Mouse (Mus musculus) lung, embryonic 16.5 days (tissue): ENCODE results near the gene Tubd1. TPM values are rescaled to one million over a fixed set of nuclear protein-coding genes. Genes with fewer than 3 reads are reported as not detected.
A peak's percentile ranks its signal among the peaks of the same experiment; 100 is the strongest.

Experiments used
- ATAC-seq: fragments of 200-750 bp; cut with Nextera tagmentation; 2 replicates; pipeline ENCODE4 v1.8.0; 2017; ENCODE audit warnings: low read depth, mild to moderate bottlenecking, moderate library complexity
- H3K27ac ChIP-seq: fragments of 300-500 bp; sonication (generic); 2 replicates; pipeline ENCODE4 v1.5.1; 2014; ENCODE audit warnings: mild to moderate bottlenecking, control low read depth, low read length
- H3K27me3 ChIP-seq: fragments of 300-500 bp; sonication (generic); 2 replicates; pipeline ENCODE4 v1.6.1; 2014; ENCODE audit warnings: low read depth, low read length, mixed read lengths; ENCODE audit not compliant: control insufficient read depth, insufficient read depth
- H3K36me3 ChIP-seq: fragments of 300-500 bp; sonication (generic); 2 replicates; pipeline ENCODE4 v1.6.1; 2014; ENCODE audit warnings: low read length; ENCODE audit not compliant: control insufficient read depth, insufficient read depth
- H3K4me1 ChIP-seq: fragments of 300-500 bp; sonication (generic); replicated peaks from 2 replicates; pipeline ENCODE4 v1.6.1; 2014; ENCODE audit warnings: low read length, mixed read lengths; ENCODE audit not compliant: control insufficient read depth, insufficient read depth
- H3K4me2 ChIP-seq: fragments of 300-500 bp; sonication (generic); 2 replicates; pipeline ENCODE4 v1.6.1; 2014; ENCODE audit warnings: low read depth, low read length, control low read depth
- H3K4me3 ChIP-seq: fragments of 300-500 bp; sonication (generic); 2 replicates; pipeline ENCODE4 v1.5.1; 2014; ENCODE audit warnings: mild to moderate bottlenecking, low read length, control low read depth
- H3K9ac ChIP-seq: fragments of 300-500 bp; sonication (generic); 2 replicates; pipeline ENCODE4 v1.6.1; 2014; ENCODE audit warnings: low read length, control low read depth
- H3K9me3 ChIP-seq: fragments of 300-500 bp; sonication (generic); 2 replicates; pipeline ENCODE4 v1.6.1; 2016; ENCODE audit warnings: low read length; ENCODE audit not compliant: control insufficient read depth
- WGBS: fragments of 180-500 bp; shearing (Covaris S2); extraction: QIAGEN DNeasy Blood & Tissue Kit; methylation state at CpG from one replicate; pipeline ENCODE4 v1.1.7; 2014; 5-methylcytosine and 5-hydroxymethylcytosine counted together
- polyA plus RNA-seq: library from polyadenylated mRNA; unstranded; fragments of >200 nt; fragmentation: Nextera tagmentation; extraction: Ambion mirVana; gene quantifications from 2 replicates; pipeline ENCODE4 v1.2.1, GENCODE M21; 2015

Gene Tubd1
- polyA plus RNA-seq, 1 experiment from 2014 or later = 14.0 TPM

GRCm38 (mm10) chr11:86592993-86593392 lies 48.2 kb downstream of the Tubd1 start:
- peak overlapping the region; percentile 84 for H3K27ac ChIP-seq
- peaks cover 26% of the 10 kb centered on the region for H3K4me1 ChIP-seq
- 1% methylated on average over 3 of the region's 3 CpGs for WGBS
- no peak overlapping the region for H3K4me2 ChIP-seq
- no peaks in the 10 kb centered on the region for H3K9me3 ChIP-seq
- ATAC-seq = peak; percentile 78
- no peaks in the 10 kb centered on the region for H3K27me3 ChIP-seq
- H3K4me3 ChIP-seq = no peak overlapping the region
- H3K36me3 ChIP-seq = no peaks in the 10 kb centered on the region
- H3K9ac ChIP-seq = no peak overlapping the region

GRCm38 (mm10) chr11:86593443-86593842 lies 48.7 kb downstream of the Tubd1 start:
- no peak for ATAC-seq
- Histone ChIP-seq H3K4me1 (peaks cover 25% of the 10 kb centered on the region), H3K9ac (no peak overlapping the region), H3K27me3 (no peaks in the 10 kb centered on the region), H3K36me3 (no peaks in the 10 kb centered on the region), H3K4me2 (no peak overlapping the region), H3K4me3 (no peak overlapping the region), H3K27ac (peak overlapping the region; percentile 65), H3K9me3 (no peaks in the 10 kb centered on the region)
- 67% methylated on average over 5 of the region's 5 CpGs for WGBS

GRCm38 (mm10) chr11:86594188-86594876 lies 49.5 kb downstream of the Tubd1 start:
- Histone ChIP-seq H3K4me2 (no peak overlapping the region), H3K4me3 (no peak overlapping the region), H3K9me3 (no peaks in the 10 kb centered on the region), H3K4me1 (peaks cover 25% of the 10 kb centered on the region), H3K9ac (no peak overlapping the region), H3K36me3 (no peaks in the 10 kb centered on the region), H3K27ac (no peak overlapping the region), H3K27me3 (no peaks in the 10 kb centered on the region)
- WGBS = 65% methylated on average over 6 of the region's 6 CpGs
- ATAC-seq = no peak

- no peaks in the 10 kb centered on the region for H3K9me3 ChIP-seq
- no peak overlapping the region for H3K9ac ChIP-seq
- no peak for ATAC-seq
- no peak overlapping the region for H3K4me3 ChIP-seq
- 0 out of 2 replicates have a peak overlapping the region, but pooled peaks have one; percentile 55 for H3K27ac ChIP-seq
- peaks cover 25% of the 10 kb centered on the region for H3K4me1 ChIP-seq
- no peaks in the 10 kb centered on the region for H3K27me3 ChIP-seq
- 91% methylated on average over 6 of the region's 6 CpGs for WGBS
- no peaks in the 10 kb centered on the region for H3K36me3 ChIP-seq
- no peak overlapping the region for H3K4me2 ChIP-seq
These were observed 50.6 kb downstream of the Tubd1 start for GRCm38 (mm10) chr11:86595366-86595765.

- WGBS = 63% methylated on average over 7 of the region's 7 CpGs
- Histone ChIP-seq H3K27ac (peak overlapping the region; percentile 55), H3K4me3 (no peak overlapping the region), H3K36me3 (no peaks in the 10 kb centered on the region), H3K9me3 (no peaks in the 10 kb centered on the region), H3K4me2 (no peak overlapping the region), H3K9ac (no peak overlapping the region), H3K27me3 (no peaks in the 10 kb centered on the region), H3K4me1 (peaks cover 25% of the 10 kb centered on the region)
- ATAC-seq = peak; percentile 69
These were observed 51.6 kb downstream of the Tubd1 start for GRCm38 (mm10) chr11:86596187-86596960.

GRCm38 (mm10) chr11:86596976-86597375 lies 52.2 kb downstream of the Tubd1 start:
- peaks cover 23% of the 10 kb centered on the region for H3K4me1 ChIP-seq
- H3K9ac ChIP-seq = no peak overlapping the region
- no peak overlapping the region for H3K4me2 ChIP-seq
- no peaks in the 10 kb centered on the region for H3K36me3 ChIP-seq
- H3K27ac ChIP-seq = no peak overlapping the region
- WGBS = 75% methylated on average over 3 of the region's 3 CpGs
- H3K9me3 ChIP-seq = no peaks in the 10 kb centered on the region
- H3K27me3 ChIP-seq = no peaks in the 10 kb centered on the region
- no peak overlapping the region for H3K4me3 ChIP-seq
- ATAC-seq = no peak

GRCm38 (mm10) chr11:86598154-86598553 lies 53.4 kb downstream of the Tubd1 start:
- H3K4me1 ChIP-seq = peaks cover 12% of the 10 kb centered on the region
- 85% methylated on average over 5 of the region's 5 CpGs for WGBS
- H3K36me3 ChIP-seq = no peaks in the 10 kb centered on the region
- H3K27ac ChIP-seq = no peak overlapping the region
- H3K9ac ChIP-seq = no peak overlapping the region
- H3K4me2 ChIP-seq = no peak overlapping the region
- no peak for ATAC-seq
- no peaks in the 10 kb centered on the region for H3K9me3 ChIP-seq
- no peak overlapping the region for H3K4me3 ChIP-seq
- H3K27me3 ChIP-seq = no peaks in the 10 kb centered on the region

GRCm38 (mm10) chr11:86598572-86598971 lies 53.8 kb downstream of the Tubd1 start:
- Histone ChIP-seq H3K36me3 (no peaks in the 10 kb centered on the region), H3K4me2 (no peak overlapping the region), H3K9me3 (no peaks in the 10 kb centered on the region), H3K4me1 (peaks cover 11% of the 10 kb centered on the region), H3K4me3 (no peak overlapping the region), H3K27me3 (no peaks in the 10 kb centered on the region), H3K27ac (no peak overlapping the region), H3K9ac (no peak overlapping the region)
- no peak for ATAC-seq
- 76% methylated on average over 1 of the region's 1 CpGs for WGBS

- H3K36me3 ChIP-seq = no peaks in the 10 kb centered on the region
- 66% methylated on average over 4 of the region's 4 CpGs for WGBS
- H3K9ac ChIP-seq = no peak overlapping the region
- H3K4me2 ChIP-seq = no peak overlapping the region
- peaks cover 8% of the 10 kb centered on the region; the same call in 1 of the 2 replicates for H3K4me1 ChIP-seq
- H3K27me3 ChIP-seq = no peaks in the 10 kb centered on the region
- H3K27ac ChIP-seq = no peak overlapping the region
- no peaks in the 10 kb centered on the region for H3K9me3 ChIP-seq
- no peak overlapping the region for H3K4me3 ChIP-seq
- no peak for ATAC-seq
These were observed 54.8 kb downstream of the Tubd1 start for GRCm38 (mm10) chr11:86599378-86600208.
